Mouse (Mus musculus) gonadal fat pad, adult 2 months (tissue): Measurements from ENCODE around the gene 2410137M14Rik. TPM values are rescaled to one million over a fixed set of nuclear protein-coding genes. Genes with fewer than 3 reads are reported as not detected.
"Not testable (repeated sequence)": the region's sequence is repeated elsewhere in the genome, so short reads cannot be mapped to it uniquely, and the experiment has no call there.

ENCODE experiments used
- DNase-seq: peaks from one replicate; pipeline ENCODE4 v3.0.0-alpha.2; 2012; ENCODE audit warnings: low read depth
- polyA plus RNA-seq: library from polyadenylated mRNA; depleted of rRNA; stranded (reverse); fragments of >200 nt; gene quantifications from 2 replicates; pipeline ENCODE4 v1.2.3, GENCODE M21; 2012; rRNA removed

2410137M14Rik gene
- polyA plus RNA-seq: not detected in 2 replicates

GRCm38 (mm10) chr17:36981221-36981813 lies at the start of gene 2410137M14Rik:
Gene 2410137M14Rik (minus strand): TSS chr17:36981237.
- DNase-seq: no peak

GRCm38 (mm10) chr17:37029162-37029561 lies 48.1 kb upstream of the 2410137M14Rik start:
- DNase-seq: no peak

- DNase-seq: no peak
Observed at GRCm38 (mm10) chr17:37028683-37029120, 47.7 kb upstream of the 2410137M14Rik start.

- DNase-seq: no peak
Observed at GRCm38 (mm10) chr17:37028212-37028611, 47.2 kb upstream of the 2410137M14Rik start.

GRCm38 (mm10) chr17:37027486-37027885 lies 46.4 kb upstream of the 2410137M14Rik start:
- no peak for DNase-seq

GRCm38 (mm10) chr17:37026425-37026824 lies 45.4 kb upstream of the 2410137M14Rik start:
- DNase-seq: no peak

GRCm38 (mm10) chr17:37022628-37023576 lies 41.9 kb upstream of the 2410137M14Rik start, which contains the start of gene Mog:
Gene Mog (minus strand): TSS chr17:37023398.
- no peak for DNase-seq

GRCm38 (mm10) chr17:37019242-37019641 lies 38.2 kb upstream of the 2410137M14Rik start:
- DNase-seq: not testable (repeated sequence)

- DNase-seq: no peak
Observed at GRCm38 (mm10) chr17:37018328-37018727, 37.3 kb upstream of the 2410137M14Rik start.

- no peak for DNase-seq
Observed at GRCm38 (mm10) chr17:37016333-37016732, 35.3 kb upstream of the 2410137M14Rik start.

- DNase-seq: no peak
Observed at GRCm38 (mm10) chr17:37012141-37012540, 31.1 kb upstream of the 2410137M14Rik start.

GRCm38 (mm10) chr17:37011719-37012118 lies 30.7 kb upstream of the 2410137M14Rik start:
- DNase-seq: no peak

- no peak for DNase-seq
Observed at GRCm38 (mm10) chr17:37009460-37010042, 28.5 kb upstream of the 2410137M14Rik start.

GRCm38 (mm10) chr17:37008161-37008560 lies 27.1 kb upstream of the 2410137M14Rik start:
- no peak for DNase-seq

GRCm38 (mm10) chr17:37003366-37003765 lies 22.3 kb upstream of the 2410137M14Rik start:
- no peak for DNase-seq

- DNase-seq: no peak
Observed at GRCm38 (mm10) chr17:37002364-37003330, 21.6 kb upstream of the 2410137M14Rik start.

GRCm38 (mm10) chr17:37000863-37001262 lies 19.8 kb upstream of the 2410137M14Rik start, which contains the start of gene Zfp57:
Gene Zfp57 (plus strand): TSS chr17:37001163.
- no peak for DNase-seq

GRCm38 (mm10) chr17:36998477-36998876 lies 17.4 kb upstream of the 2410137M14Rik start:
- no peak for DNase-seq

GRCm38 (mm10) chr17:36997033-36997735 lies 16.1 kb upstream of the 2410137M14Rik start:
- no peak for DNase-seq

GRCm38 (mm10) chr17:36995448-36995847 lies 14.4 kb upstream of the 2410137M14Rik start:
- DNase-seq: no peak
